Mouse (Mus musculus) adrenal gland, postnatal 36 days (tissue): ENCODE data around the gene Upk3a. TPM values are rescaled to one million over a fixed set of nuclear protein-coding genes. Genes with fewer than 3 reads are reported as not detected.

ENCODE experiments used
- DNase-seq, 2 experiments: peaks; one replicate each; pipeline ENCODE4 v3.0.0; 2021; ENCODE audit warnings: mixed read lengths in 1 of 2
- long read RNA-seq, 2 experiments: library from polyadenylated mRNA; stranded (forward); transcript quantifications; one replicate each; pipeline ENCODE4 v2.0.0; 2021; ENCODE audit warnings: borderline sequencing depth in 2 of 2
- total RNA-seq, 2 experiments: library from RNA; stranded (reverse); gene quantifications; 2 replicates each; pipeline ENCODE4 v1.2.3; 2021

Gene Upk3a
- total RNA-seq = not detected
- long read RNA-seq, experiment 1 = 0 reads
- long read RNA-seq, experiment 2 = 0 reads

DNA sequence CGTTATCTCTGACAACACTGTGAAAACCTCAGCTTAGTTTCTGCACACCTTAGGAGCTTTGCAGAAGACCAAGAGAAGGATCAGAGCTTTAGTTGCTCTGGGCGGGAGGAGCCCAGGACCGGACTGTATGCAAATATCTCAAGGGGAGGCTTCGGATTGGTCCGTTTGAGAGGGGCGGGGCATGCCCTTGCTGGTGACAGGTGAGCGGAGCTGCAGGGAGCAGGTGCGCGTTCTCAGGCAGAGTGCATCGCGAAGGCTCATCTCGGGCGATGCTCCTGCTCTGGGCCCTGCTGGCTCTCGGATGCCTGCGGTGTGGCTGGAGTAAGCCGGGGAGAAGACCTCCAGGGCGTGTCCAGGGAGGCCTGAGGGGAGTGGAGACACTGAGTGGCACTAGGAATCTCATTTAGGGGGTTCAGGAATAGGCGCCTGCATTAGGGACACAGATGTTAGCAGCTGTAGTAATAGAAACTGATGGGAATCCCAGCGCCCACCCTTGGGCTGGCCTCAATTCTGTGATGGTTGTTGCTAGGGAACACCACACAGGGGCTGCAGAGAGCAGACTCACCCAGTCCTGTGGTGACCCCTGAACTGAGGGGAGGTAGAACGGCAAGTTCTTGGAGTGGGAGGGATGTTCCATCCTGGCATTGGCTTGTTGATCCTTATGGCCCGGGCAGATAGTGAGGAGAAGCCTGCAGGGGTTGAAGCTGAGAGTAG is at the start of gene Upk3a:
Upk3a (plus strand) TSS at position 191 of the 714 bp plus-strand sequence.
- peak in 1 of 2 experiments; percentile 20 for DNase-seq

DNA sequence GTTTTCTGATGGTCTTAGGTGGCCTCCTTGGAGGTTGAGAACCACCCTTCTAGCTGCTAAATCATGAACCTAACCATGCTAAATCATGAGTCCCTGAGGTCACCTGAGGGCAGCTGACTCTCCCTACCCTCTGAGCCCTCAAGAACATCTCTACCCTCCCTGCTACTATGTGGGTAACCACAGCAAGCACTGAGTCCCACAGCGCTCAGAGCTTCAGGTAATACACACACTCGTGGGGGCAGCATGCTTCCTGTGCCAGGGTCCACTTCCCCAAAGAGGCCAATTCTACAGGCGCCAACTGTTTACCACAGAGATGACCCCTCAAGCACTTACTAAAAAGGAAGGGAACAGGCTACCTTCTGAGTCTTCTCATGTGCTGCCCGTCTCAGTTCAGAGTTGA is 48.4 kb upstream of the Upk3a start:
- no peak for DNase-seq

DNA sequence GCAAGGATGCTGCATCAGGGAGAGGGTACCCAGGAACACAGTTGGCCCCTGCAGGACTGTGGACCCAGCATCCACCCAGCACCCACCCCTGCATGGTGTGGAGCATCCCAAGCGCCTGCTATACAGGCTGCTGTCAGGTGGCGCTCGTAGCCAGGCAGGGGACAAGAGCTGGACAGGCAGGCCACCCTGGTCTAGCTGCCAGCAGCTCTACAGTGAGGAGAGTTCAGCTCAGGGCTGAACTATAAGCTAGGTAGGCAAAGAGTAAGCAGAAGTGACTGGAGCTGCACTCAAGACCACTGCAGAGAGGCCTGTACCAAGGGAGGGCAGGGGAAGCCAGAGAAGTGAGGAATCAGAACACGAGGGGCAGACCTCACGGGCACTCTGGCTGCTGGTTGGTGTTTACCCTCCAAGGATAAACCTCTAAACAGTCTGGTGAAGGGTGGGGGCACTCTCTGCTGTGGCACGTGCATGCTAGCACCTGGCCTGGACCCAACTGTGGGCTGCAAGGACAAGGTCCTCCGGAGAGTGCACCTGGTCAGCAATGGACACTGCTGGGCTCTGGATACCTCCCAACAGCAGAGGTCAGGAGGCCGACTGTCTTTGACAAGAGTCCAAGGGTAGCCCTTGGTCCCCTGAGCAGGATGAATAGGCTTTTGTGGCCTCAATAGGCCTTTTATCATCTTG is 43.9 kb upstream of the Upk3a start:
- DNase-seq = no peak

DNA sequence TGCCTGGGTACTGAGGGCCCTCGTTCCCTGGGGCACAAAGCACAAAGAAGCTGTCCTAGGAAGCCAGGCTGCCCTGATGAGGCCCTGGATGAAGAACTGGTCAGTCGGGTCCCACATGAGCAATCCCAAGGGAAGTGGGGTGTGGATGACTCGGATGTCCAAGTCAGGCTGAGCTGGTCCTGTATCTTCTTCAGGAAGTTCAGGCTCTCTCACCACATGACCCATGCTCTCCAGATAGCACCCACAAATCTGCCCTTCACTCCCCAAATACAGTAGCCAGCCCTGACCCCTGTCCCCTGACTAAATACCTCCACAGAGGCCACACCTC is 43.4 kb upstream of the Upk3a start:
- no peak for DNase-seq

DNA sequence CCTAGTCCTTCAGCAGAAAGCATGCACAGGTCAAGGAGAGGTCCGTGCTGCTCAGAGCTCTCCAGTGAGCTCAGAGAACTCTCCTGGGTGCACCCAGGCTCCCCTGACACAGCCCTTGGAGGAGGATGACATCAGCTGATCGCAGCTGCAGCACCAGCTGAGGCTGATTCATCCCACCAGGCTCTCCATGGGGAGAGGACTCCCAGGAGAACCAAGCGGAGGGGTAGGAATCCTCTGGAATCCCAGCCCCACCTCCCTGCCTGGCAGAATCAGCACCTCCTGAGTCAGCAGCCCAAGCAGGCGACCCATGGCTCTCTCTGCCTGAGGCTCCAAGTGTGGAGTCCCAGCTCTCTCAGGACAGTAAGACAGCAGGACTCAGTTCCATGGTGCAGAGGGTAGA is 41.2 kb upstream of the Upk3a start:
- peak; percentile 82 to 85 for DNase-seq

DNA sequence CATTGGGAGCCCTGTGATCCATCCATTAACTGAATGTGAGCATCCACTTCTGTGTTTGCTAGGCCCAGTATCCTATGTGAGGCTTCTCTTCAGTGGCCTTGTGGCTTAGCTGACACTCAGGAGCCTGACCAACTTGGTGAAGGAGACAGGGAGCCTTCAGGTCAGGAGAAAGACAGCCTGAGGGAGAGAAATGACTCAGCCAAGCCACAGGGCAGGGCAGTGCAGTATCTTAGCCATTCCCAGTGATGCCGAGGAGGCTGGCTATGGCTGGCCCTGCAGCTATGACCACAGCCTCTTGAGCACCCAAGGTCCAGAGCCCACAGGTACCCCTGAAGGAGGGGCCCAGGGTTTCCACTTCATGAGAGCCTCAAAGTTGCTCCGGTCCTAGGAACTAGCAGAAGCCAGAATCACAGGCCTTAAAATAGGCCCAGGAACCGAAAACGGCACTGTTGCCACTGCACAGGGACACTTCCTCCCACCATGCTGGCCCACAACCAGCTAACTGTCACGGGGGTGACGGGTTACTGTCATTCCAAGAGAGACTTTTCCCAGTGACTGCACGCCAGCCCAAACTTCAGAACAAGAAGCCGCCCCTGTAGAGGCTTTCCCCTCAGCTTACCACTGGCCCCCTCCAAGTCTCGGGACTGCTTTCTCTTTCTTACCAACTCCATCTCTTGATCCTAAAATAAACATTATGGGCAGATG is 35.2 kb upstream of the Upk3a start:
- no peak for DNase-seq

DNA sequence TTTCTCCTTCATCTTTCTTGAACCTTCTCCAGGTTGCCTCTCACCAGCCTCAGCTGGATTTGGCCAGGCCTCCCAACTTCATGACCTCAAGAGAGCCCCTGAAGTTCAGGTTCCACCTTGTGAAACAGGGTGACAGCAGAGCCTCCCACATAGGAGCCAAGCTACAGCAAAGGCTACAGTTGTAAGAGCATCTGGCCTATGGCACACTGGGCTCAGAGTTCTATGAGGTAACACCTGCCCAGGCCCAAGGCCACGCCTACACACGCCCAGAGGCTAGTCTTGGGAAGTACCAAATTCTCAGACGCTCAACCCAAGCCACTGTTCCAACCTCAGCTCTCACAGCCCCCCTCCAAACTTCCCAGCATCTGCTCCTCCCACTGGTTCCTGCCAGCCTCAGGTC is 34.1 kb upstream of the Upk3a start:
- peak in 1 of 2 experiments; percentile 48 for DNase-seq

DNA sequence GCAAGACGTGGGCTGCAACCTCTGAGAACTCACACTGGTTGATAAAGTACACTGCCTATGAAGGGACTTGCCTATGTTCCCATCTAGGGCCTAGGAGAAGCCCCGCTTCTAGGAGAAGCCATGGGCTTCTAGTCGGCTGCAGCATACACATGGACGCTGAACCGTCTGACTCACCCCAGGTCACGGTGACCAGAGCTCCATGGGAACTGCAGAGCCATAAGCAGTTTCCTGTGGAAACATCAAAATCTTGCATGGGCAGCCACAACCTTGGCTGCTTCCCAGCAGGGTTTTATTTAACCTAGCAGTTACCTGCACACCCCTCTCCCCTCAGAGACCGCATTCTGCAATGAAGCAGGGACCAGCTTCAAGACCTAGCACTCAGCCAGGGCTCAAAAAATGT is 33.2 kb upstream of the Upk3a start:
- no peak for DNase-seq

DNA sequence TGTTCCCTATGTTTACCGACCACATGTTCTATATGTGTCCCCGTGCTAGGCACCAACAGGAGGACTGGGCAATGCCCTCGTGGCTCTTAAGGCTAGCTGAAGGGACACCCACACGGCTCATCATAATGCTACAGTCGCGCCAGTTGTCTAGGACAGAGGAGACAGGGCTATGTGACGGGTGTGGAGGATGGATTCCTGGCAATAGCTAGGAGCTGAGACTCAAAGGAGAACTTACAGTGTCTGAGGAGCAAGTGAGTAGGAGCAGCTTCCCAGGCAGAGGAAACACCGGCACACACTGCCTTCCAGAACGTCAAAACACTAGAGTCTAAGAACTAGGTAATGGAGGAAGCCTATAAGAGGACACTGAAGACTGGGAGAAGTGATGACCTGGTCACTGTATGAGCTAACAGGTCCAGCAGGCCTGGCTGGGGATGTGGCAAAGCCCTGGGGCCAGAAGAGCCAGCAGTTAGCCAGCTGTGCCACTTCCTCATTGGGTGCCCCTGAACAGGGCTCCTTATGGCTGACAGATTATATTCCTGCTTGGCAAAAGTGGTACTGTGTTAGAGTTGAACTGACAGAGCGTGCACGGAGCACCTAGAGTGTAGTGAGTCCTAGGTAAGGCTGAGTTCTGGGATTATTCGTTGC is 31.3 kb upstream of the Upk3a start:
- no peak for DNase-seq

DNA sequence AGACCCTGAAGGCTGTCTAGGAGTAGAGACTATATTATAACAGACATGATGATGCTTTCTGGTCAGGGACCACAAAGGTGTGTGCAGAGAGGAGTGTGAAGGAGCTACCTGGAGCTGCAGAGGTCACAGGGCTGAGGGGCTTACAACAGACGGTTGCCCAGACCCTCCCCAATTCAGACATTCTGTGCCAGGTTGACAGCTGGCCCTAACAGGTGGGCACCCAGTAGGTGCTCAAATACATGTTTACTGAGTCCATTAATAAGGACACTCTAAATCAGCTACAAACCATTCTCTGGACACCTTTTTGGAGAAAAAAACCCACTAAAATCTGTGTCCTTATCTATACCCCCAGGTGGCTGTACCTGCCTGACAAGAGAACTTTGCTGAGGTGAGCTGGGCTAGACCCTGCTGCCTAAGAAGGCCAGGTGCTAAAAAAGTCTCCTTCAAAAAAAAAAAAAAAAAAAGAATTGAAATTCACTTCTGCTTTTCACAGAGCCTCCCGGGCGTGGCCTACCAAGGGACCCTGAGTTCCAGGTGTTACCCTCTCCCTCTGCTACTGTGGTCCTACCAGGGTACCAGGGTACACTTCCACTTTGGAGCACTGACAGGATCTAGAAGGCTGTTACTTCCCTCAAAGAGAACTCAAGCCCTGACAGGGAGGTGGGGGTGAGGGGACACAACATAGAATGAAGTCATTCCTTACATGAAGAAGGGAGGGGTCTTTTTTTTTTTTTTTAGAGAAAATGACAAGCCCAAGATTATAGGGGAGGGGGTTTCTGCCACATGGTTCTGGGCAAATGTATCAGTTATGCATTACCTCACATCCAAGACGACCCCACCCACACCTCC is 30.5 kb upstream of the Upk3a start:
- no peak for DNase-seq

DNA sequence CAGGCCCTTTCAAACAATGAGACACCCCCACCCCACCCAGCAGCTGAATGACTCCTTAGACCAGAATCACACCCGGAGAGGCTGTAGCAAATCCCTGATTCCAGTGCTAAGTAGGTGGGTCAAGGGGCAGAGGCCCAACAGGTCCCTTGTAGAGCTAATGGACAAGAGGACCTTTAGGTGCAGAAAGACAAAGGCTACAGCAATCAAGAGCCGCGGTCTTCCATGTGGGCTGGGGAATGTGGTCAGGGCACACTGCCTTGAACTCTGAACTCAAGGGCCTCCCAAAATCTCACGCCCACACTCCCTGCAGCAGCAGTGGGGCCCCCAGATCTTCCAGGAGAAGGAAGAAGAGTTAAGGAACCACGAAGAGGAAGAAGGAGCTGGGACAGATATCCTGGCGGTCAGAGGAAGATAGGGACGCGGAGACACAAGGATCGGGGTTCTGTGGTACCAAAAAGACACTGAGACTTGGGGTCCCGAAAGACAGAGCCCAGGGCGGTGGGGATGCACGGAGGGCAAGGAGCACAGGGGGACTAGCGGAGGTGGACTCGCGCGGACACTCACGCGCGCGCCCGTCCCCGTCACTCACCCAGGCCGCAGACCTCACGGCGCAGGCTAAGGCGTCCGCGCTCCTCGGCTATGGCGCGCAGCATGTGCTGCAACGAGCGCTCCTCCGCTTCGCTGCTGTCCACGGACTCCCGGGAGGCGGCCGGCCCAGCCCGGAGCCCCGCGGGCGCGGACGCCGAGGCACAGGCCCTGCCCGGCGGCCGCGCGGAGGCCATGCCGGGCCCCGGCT is 29.7 kb upstream of the Upk3a start:
- DNase-seq = peak; percentile 68 to 75

DNA sequence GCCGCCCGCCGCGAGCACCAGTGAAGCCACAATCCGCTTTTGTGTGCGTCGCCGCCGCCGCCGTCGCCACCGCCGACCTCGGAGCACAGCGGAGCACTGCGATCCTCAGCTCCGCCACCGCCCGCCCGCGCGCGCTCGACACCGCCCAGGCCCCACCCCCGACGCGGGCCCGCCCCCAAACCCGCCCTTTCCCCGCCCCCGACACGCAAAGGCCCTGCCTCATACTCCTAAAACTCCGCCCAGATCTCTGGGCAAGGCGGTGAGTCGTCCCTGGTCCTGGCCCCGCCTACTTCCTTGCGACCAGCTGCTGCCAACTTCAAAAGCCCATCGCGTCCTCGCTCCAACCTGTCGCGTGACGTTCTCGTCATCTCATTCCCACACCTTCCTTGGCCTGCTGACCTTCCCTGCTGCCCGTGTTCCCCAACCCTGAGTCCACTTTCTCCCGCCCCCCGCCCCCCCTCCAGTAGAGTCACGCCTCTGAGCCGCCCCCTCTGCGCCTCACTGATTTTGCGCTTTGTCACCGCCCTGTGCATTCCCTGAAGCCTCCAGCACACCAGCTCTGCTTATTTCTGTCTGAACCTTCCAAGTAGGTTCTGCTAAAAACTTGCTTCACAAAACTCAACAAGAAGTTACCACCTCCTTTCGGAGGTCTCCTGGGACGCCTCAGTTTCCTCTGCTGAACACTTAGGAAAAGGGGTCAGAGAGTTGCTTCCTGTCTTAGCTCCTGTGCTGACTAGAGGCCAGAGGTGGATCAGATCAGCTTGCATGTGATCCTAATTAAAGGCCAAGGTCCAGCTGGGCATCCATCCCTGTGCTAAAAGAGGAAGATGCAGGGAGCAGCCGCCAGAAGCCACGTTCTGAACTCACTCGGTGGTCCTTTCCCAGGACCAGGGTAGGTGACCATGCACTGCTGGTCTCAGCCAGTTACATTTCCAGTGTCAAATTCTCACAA is 28.8 kb upstream of the Upk3a start, which contains the start of gene 5031439G07Rik:
5031439G07Rik (minus strand) TSS at position 678 of the 952 bp plus-strand sequence.
- peak; percentile 91 to 94 for DNase-seq

DNA sequence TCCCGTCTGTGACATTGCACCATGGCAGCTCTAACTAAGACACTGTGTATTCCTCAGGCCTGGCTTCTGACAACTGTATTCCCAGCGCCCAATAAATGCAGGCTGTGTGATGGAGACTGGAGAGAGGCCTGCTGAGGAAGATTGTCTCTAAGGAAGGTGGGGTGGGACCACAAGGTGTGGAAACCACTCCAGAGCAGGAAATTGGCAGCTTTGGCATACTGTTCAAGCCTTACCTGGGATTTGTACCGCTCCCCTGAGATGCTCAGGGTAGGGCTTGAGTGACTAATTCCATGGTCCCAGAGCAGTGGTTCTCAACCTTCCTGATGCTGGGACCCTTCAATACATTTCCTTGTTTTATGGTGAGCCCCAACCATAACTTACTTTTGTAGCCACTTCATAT is 27.8 kb upstream of the Upk3a start:
- no peak for DNase-seq

DNA sequence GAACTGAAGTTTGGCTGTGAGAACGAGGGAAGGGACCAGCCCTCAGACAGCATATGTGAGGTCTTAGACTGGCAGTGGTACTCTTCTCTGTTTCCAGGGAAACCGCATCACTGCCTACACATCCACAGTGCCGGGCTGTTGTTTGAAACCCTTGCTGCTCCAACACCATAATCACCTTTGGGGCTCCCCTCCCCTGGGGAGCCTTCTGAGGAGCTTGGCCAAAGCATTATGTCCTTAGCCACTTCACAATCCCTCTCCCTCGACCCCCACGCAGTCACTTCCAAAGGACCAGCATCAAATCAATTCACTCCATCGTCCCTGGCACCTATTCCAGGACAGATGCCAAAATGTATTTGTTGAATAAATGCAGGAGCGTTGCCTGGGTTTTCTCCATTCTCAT is 27.2 kb upstream of the Upk3a start:
- no peak for DNase-seq

DNA sequence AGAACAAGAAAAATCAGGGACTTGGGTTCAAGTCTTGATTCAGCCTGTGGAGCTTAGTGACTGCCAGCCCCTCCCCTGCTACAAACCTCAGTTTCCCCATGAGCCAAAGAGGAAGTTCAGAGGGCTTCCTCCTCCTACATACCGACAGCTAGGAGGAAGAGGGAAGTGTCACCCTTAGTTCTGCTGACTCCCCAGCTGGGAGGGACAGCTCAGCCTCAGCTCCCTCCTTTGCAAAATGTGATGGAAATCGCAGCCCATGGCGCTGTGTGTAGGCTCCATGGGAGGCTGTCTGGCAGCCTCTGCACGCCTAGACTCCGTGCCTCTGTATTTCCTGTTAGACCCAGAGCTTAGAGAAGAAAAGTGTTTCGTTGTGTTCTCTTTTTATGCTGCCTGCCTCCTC is 22.4 kb upstream of the Upk3a start:
- DNase-seq = no peak

DNA sequence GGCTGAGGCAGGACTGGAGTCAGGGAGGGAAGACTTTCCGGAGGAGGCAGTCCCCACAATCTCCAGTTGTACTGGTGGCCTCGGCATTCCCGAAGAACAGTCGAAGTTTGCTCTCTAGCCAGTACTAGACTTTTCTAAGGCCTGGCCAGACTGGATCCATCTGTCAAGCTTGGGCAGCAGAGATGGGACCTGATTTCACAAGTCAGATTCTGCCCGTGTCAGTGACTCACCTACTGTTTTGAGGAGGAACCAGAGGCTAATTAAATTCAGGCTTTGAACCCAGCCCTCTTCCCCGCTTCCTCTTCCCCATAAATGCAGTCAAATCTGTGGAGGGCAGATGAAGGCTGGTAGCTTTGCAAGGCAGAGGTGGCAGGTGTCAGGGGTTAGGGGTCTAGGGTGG is 21.9 kb upstream of the Upk3a start:
- no peak for DNase-seq

DNA sequence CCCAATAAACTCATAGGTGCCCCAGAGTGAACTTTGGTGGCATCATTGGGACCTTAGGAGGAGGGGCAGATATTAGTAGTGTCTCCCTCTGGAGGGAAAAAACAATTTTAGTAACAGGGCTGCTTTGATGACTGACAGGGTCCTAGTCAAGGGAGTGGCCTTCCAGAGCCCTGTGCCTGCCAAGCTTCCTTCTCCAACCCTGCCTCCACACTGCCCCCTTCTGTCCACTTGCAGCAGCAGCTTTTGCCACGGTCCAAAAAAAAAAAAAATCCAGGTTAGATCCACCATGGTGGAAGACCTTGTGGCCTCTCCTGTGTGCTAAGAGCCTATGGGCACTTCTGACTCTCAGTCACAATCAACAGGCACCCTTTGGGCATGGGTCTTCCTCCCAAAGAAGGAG is 21.0 kb upstream of the Upk3a start:
- DNase-seq = peak; percentile 81 to 85

DNA sequence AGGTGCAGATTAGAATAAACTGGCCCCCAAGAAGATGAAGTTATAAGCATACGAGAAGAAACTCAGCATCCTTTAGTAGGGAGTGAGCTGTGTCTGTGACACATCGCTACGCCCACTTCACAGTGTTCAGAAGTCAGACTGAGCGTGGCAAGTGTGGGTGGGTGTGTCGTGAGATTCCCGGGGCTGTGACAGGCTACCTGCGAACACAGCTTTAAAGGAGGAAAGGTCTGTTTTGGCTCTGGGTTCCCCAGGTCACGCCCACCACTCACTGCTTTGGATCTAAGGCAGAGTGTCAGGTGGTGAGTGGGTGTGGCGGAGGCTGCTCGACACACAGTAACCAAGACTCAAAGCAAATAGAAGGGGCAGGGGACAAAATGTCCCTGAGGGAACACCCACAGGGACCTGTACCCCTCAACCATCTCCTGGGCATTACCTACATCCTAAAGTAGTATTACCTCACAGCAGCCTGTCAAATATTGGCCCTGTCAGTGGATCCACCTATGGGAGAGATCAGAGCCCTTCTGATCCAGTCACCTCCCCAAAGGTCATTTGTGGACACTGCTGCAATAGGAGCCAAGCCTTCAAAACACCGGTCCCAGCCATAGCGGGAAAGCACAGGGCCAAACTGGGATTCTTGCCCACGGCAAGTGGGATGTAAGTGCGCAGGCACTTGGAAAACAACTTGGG is 19.0 kb upstream of the Upk3a start:
- no peak for DNase-seq

DNA sequence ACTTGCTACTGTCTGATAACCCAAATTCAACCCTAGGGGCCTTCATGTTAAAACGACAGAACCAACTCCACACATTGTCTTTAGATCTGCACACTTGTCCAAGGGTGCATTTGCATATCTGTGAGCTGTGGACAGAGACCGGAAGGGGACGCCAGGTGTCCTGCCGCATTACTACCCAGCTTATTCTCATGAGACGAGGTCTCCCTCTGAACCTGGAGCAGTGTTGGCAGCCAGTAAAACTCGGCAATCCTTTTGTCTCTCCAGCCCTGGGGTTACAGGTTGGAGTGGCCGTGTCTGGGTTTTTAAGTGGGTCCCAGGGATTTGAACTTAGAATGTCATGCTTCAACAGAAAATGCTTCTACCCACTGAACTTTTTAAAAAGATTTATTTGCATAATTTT is 17.0 kb upstream of the Upk3a start:
- no peak for DNase-seq
